Mouse (Mus musculus): ENCODE results near the gene Wt1. TPM values are rescaled to one million over a fixed set of nuclear protein-coding genes. Genes with fewer than 3 reads are reported as not detected.
A peak's percentile ranks its signal among the peaks of the same experiment; 100 is the strongest.

The Wt1 gene
- polyA plus RNA-seq, 1 experiment from 2014 or later = 0.08 TPM

- H3K9me3 ChIP-seq (ENCODE audit: control insufficient read depth, low read length) = no peaks in the 10 kb centered on the region
- DNase-seq (ENCODE audit: low spot score, missing footprints) = no peak
Measured at GRCm38 (mm10) chr2:105091718-105092117, 34.6 kb upstream of the Wt1 start, which contains the start of gene Gm11060. Gm11060 (plus strand) TSS chr2:105092018.

GRCm38 (mm10) chr2:105097294-105097953 is 28.9 kb upstream of the Wt1 start:
- no peak overlapping the region for H3K9ac ChIP-seq (ENCODE audit: low read length)
- no peaks in the 10 kb centered on the region for H3K4me1 ChIP-seq (ENCODE audit: control insufficient read depth, insufficient read depth, low read length)
- DNase-seq (ENCODE audit: low spot score, missing footprints) (no peak), ATAC-seq (ENCODE audit: low FRiP score) (no peak)
- WGBS = 90% methylated on average over 22 of the region's 22 CpGs
- no peaks in the 10 kb centered on the region for H3K27me3 ChIP-seq (ENCODE audit: control insufficient read depth, insufficient read depth, low read length)
- no peak overlapping the region for H3K4me3 ChIP-seq (ENCODE audit: low read depth, low read length)
- no peaks in the 10 kb centered on the region for H3K36me3 ChIP-seq (ENCODE audit: control insufficient read depth, insufficient read depth, low read length)
- no peak overlapping the region for H3K27ac ChIP-seq (ENCODE audit: low read depth, low read length)
- H3K9me3 ChIP-seq (ENCODE audit: control insufficient read depth, low read length) = no peaks in the 10 kb centered on the region
- H3K4me2 ChIP-seq = no peak overlapping the region

More at GRCm38 (mm10) chr2:105091718-105092117, 34.6 kb upstream of the Wt1 start, which contains the start of gene Gm11060:
- no peak for ATAC-seq (ENCODE audit: low FRiP score)
- no peak within 1 kb of the TSS for H3K4me3 ChIP-seq (ENCODE audit: low read depth, low read length)
- H3K36me3 ChIP-seq (ENCODE audit: control insufficient read depth, insufficient read depth, low read length) = no peaks in the 10 kb centered on the region
- no peak within 1 kb of the TSS for H3K27ac ChIP-seq (ENCODE audit: low read depth, low read length)
- no peaks in the 10 kb centered on the region for H3K27me3 ChIP-seq (ENCODE audit: control insufficient read depth, insufficient read depth, low read length)
- 93% methylated on average over 2 of the region's 2 CpGs for WGBS
- no peak within 1 kb of the TSS for H3K9ac ChIP-seq (ENCODE audit: low read length)
- no peaks in the 10 kb centered on the region for H3K4me1 ChIP-seq (ENCODE audit: control insufficient read depth, insufficient read depth, low read length)
- no peak within 1 kb of the TSS for H3K4me2 ChIP-seq

GRCm38 (mm10) chr2:105099410-105099809 is 26.9 kb upstream of the Wt1 start:
- H3K9me3 ChIP-seq (ENCODE audit: control insufficient read depth, low read length) = no peaks in the 10 kb centered on the region
- DNase-seq (ENCODE audit: low spot score, missing footprints) = no peak
- no peak for ATAC-seq (ENCODE audit: low FRiP score)
- WGBS = 90% methylated on average over 7 of the region's 7 CpGs
- no peaks in the 10 kb centered on the region for H3K36me3 ChIP-seq (ENCODE audit: control insufficient read depth, insufficient read depth, low read length)
- H3K9ac ChIP-seq (ENCODE audit: low read length) = no peak overlapping the region
- H3K27me3 ChIP-seq (ENCODE audit: control insufficient read depth, insufficient read depth, low read length) = no peaks in the 10 kb centered on the region
- no peak overlapping the region for H3K4me3 ChIP-seq (ENCODE audit: low read depth, low read length)
- no peaks in the 10 kb centered on the region for H3K4me1 ChIP-seq (ENCODE audit: control insufficient read depth, insufficient read depth, low read length)
- H3K27ac ChIP-seq (ENCODE audit: low read depth, low read length) = no peak overlapping the region
- H3K4me2 ChIP-seq = no peak overlapping the region

- WGBS = 71% methylated on average over 7 of the region's 7 CpGs
- DNase-seq (ENCODE audit: low spot score, missing footprints) (no peak), ATAC-seq (ENCODE audit: low FRiP score) (no peak)
- Histone ChIP-seq H3K27ac (ENCODE audit: low read depth, low read length) (no peak overlapping the region), H3K9me3 (ENCODE audit: control insufficient read depth, low read length) (no peaks in the 10 kb centered on the region), H3K36me3 (ENCODE audit: control insufficient read depth, insufficient read depth, low read length) (no peaks in the 10 kb centered on the region), H3K9ac (ENCODE audit: low read length) (no peak overlapping the region), H3K27me3 (ENCODE audit: control insufficient read depth, insufficient read depth, low read length) (no peaks in the 10 kb centered on the region), H3K4me2 (no peak overlapping the region), H3K4me3 (ENCODE audit: low read depth, low read length) (no peak overlapping the region), H3K4me1 (ENCODE audit: control insufficient read depth, insufficient read depth, low read length) (no peaks in the 10 kb centered on the region)
Measured at GRCm38 (mm10) chr2:105100541-105100940, 25.8 kb upstream of the Wt1 start.

- H3K36me3 ChIP-seq (ENCODE audit: control insufficient read depth, insufficient read depth, low read length) = no peaks in the 10 kb centered on the region
- ATAC-seq (ENCODE audit: low FRiP score) (peak; percentile 87), DNase-seq (ENCODE audit: low spot score, missing footprints) (peak; percentile 88)
- H3K9ac ChIP-seq (ENCODE audit: low read length) = no peak overlapping the region
- H3K27me3 ChIP-seq (ENCODE audit: control insufficient read depth, insufficient read depth, low read length) = peaks cover 13% of the 10 kb centered on the region; the same call in 1 of the 2 replicates
- 0 out of 2 replicates have a peak overlapping the region, but pooled peaks have one; percentile 6 for H3K4me2 ChIP-seq
- no peaks in the 10 kb centered on the region for H3K9me3 ChIP-seq (ENCODE audit: control insufficient read depth, low read length)
- WGBS = 11% methylated on average over 6 of the region's 6 CpGs
- no peak overlapping the region for H3K4me3 ChIP-seq (ENCODE audit: low read depth, low read length)
- peaks cover 3% of the 10 kb centered on the region; the same call in 1 of the 2 replicates for H3K4me1 ChIP-seq (ENCODE audit: control insufficient read depth, insufficient read depth, low read length)
- no peak overlapping the region for H3K27ac ChIP-seq (ENCODE audit: low read depth, low read length)
Measured at GRCm38 (mm10) chr2:105108703-105109158, 17.6 kb upstream of the Wt1 start.

- Histone ChIP-seq H3K9me3 (ENCODE audit: control insufficient read depth, low read length) (no peaks in the 10 kb centered on the region), H3K4me3 (ENCODE audit: low read depth, low read length) (no peak overlapping the region), H3K4me2 (no peak overlapping the region), H3K36me3 (ENCODE audit: control insufficient read depth, insufficient read depth, low read length) (no peaks in the 10 kb centered on the region), H3K9ac (ENCODE audit: low read length) (no peak overlapping the region), H3K27me3 (ENCODE audit: control insufficient read depth, insufficient read depth, low read length) (peaks cover 32% of the 10 kb centered on the region), H3K4me1 (ENCODE audit: control insufficient read depth, insufficient read depth, low read length) (peaks cover 4% of the 10 kb centered on the region; the same call in 1 of the 2 replicates), H3K27ac (ENCODE audit: low read depth, low read length) (no peak overlapping the region)
- DNase-seq (ENCODE audit: low spot score, missing footprints) (no peak), ATAC-seq (ENCODE audit: low FRiP score) (no peak)
- 14% methylated on average over 9 of the region's 9 CpGs for WGBS
Measured at GRCm38 (mm10) chr2:105114074-105114473, 12.3 kb upstream of the Wt1 start.

- DNase-seq (ENCODE audit: low spot score, missing footprints) = no peak
- H3K27ac ChIP-seq (ENCODE audit: low read depth, low read length) = no peak overlapping the region
- 74% methylated on average over 8 of the region's 8 CpGs for WGBS
- no peaks in the 10 kb centered on the region for H3K36me3 ChIP-seq (ENCODE audit: control insufficient read depth, insufficient read depth, low read length)
- H3K4me3 ChIP-seq (ENCODE audit: low read depth, low read length) = no peak overlapping the region
- no peak for ATAC-seq (ENCODE audit: low FRiP score)
- no peaks in the 10 kb centered on the region for H3K9me3 ChIP-seq (ENCODE audit: control insufficient read depth, low read length)
- H3K9ac ChIP-seq (ENCODE audit: low read length) = no peak overlapping the region
- peaks cover 4% of the 10 kb centered on the region; the same call in 1 of the 2 replicates for H3K4me1 ChIP-seq (ENCODE audit: control insufficient read depth, insufficient read depth, low read length)
- H3K27me3 ChIP-seq (ENCODE audit: control insufficient read depth, insufficient read depth, low read length) = peaks cover 62% of the 10 kb centered on the region
- no peak overlapping the region for H3K4me2 ChIP-seq
Measured at GRCm38 (mm10) chr2:105117669-105118068, 8.7 kb upstream of the Wt1 start.

GRCm38 (mm10) chr2:105122216-105122615 is 4.1 kb upstream of the Wt1 start:
- Histone ChIP-seq H3K9me3 (ENCODE audit: control insufficient read depth, low read length) (no peaks in the 10 kb centered on the region), H3K27me3 (ENCODE audit: control insufficient read depth, insufficient read depth, low read length) (peaks cover 87% of the 10 kb centered on the region), H3K4me3 (ENCODE audit: low read depth, low read length) (no peak overlapping the region), H3K9ac (ENCODE audit: low read length) (no peak overlapping the region), H3K36me3 (ENCODE audit: control insufficient read depth, insufficient read depth, low read length) (no peaks in the 10 kb centered on the region), H3K27ac (ENCODE audit: low read depth, low read length) (no peak overlapping the region), H3K4me1 (ENCODE audit: control insufficient read depth, insufficient read depth, low read length) (peaks cover 15% of the 10 kb centered on the region; the same call in 1 of the 2 replicates), H3K4me2 (no peak overlapping the region)
- WGBS = 2% methylated on average over 8 of the region's 8 CpGs
- peak; percentile 89 for DNase-seq (ENCODE audit: low spot score, missing footprints)
- no peak for ATAC-seq (ENCODE audit: low FRiP score)

- ATAC-seq (ENCODE audit: low FRiP score) = peak; percentile 57
- no peak overlapping the region for H3K4me2 ChIP-seq
- under 1% methylated on average over 27 of the region's 27 CpGs for WGBS
Measured at GRCm38 (mm10) chr2:105122886-105123285, 3.4 kb upstream of the Wt1 start.

More at GRCm38 (mm10) chr2:105122886-105123285, 3.4 kb upstream of the Wt1 start:
- Histone ChIP-seq H3K4me3 (ENCODE audit: low read depth, low read length) (no peak overlapping the region), H3K4me1 (ENCODE audit: control insufficient read depth, insufficient read depth, low read length) (peaks cover 15% of the 10 kb centered on the region; the same call in 1 of the 2 replicates), H3K27me3 (ENCODE audit: control insufficient read depth, insufficient read depth, low read length) (peaks cover 90% of the 10 kb centered on the region), H3K9me3 (ENCODE audit: control insufficient read depth, low read length) (no peaks in the 10 kb centered on the region), H3K36me3 (ENCODE audit: control insufficient read depth, insufficient read depth, low read length) (no peaks in the 10 kb centered on the region), H3K27ac (ENCODE audit: low read depth, low read length) (no peak overlapping the region), H3K9ac (ENCODE audit: low read length) (no peak overlapping the region)
- peak; percentile 97 for DNase-seq (ENCODE audit: low spot score, missing footprints)

Data from midbrain, embryonic 11.5 days (tissue).